Mouse (Mus musculus) brain, embryonic 14.5 days (tissue): Measurements from ENCODE around the gene Rcvrn. TPM values are rescaled to one million over a fixed set of nuclear protein-coding genes. Genes with fewer than 3 reads are reported as not detected.
A peak's percentile ranks its signal among the peaks of the same experiment; 100 is the strongest.

Experiments used
- DNase-seq: peaks from one replicate; pipeline ENCODE4 v3.0.0-alpha.2; 2011; ENCODE audit warnings: low read depth
- CTCF ChIP-seq: fragments of 200-500 bp; IDR thresholded peaks from 2 replicates; pipeline ENCODE4 v1.5.1; 2012; ENCODE audit warnings: inconsistent platforms, mild to moderate bottlenecking, moderate library complexity, borderline replicate concordance; ENCODE audit not compliant: insufficient read depth, insufficient read length; ENCODE audit errors: extremely low read depth
- POLR2A ChIP-seq: fragments of 200-500 bp; IDR thresholded peaks from 2 replicates; pipeline ENCODE4 v1.6.1; 2012; ENCODE audit warnings: mild to moderate bottlenecking, inconsistent platforms, borderline replicate concordance; ENCODE audit not compliant: poor library complexity, insufficient read depth, insufficient read length, severe bottlenecking; ENCODE audit errors: extremely low read depth
- polyA plus RNA-seq: library from polyadenylated mRNA; depleted of rRNA; stranded (reverse); fragments of >200 nt; gene quantifications from 2 replicates; pipeline ENCODE4 v1.2.3, GENCODE M21; 2012

The Rcvrn gene
- polyA plus RNA-seq, 1 experiment: 0.21 TPM

GRCm38 (mm10) chr11:67656366-67656765, 38.8 kb upstream of the Rcvrn start:
- TF ChIP-seq CTCF (no peak), POLR2A (no peak)
- no peak for DNase-seq

GRCm38 (mm10) chr11:67656811-67657210, 38.3 kb upstream of the Rcvrn start:
- no peak for TF ChIP-seq POLR2A
- TF ChIP-seq CTCF: no peak
- DNase-seq: no peak

- peak; percentile 70 for DNase-seq
- no peak for TF ChIP-seq POLR2A
- peak; percentile 74 for TF ChIP-seq CTCF
These were observed 37.3 kb upstream of the Rcvrn start for GRCm38 (mm10) chr11:67657685-67658382.

- TF ChIP-seq POLR2A (no peak), CTCF (no peak)
- no peak for DNase-seq
These were observed 33.7 kb upstream of the Rcvrn start for GRCm38 (mm10) chr11:67661465-67661864.

DNA sequence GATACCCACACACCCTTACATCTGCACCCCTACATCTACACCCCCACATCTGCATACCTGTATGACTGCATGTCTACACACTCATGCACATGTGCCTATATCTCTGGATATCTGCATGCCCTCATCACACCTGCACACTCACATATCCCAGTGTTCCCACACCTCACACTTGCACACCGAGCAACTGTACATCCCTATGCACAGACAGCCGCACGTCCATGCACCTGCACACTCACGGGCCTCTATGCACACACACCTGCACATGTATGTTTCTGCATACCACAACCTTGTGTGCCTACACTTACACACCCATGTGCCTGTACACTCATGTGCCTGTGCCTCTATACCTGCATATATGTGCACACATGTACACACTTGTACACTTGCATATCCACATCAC, 31.7 kb upstream of the Rcvrn start:
- TF ChIP-seq CTCF: no peak
- no peak for TF ChIP-seq POLR2A
- DNase-seq: no peak

- no peak for DNase-seq
- TF ChIP-seq CTCF: no peak
These were observed 30.9 kb upstream of the Rcvrn start for GRCm38 (mm10) chr11:67664261-67664660.

DNA sequence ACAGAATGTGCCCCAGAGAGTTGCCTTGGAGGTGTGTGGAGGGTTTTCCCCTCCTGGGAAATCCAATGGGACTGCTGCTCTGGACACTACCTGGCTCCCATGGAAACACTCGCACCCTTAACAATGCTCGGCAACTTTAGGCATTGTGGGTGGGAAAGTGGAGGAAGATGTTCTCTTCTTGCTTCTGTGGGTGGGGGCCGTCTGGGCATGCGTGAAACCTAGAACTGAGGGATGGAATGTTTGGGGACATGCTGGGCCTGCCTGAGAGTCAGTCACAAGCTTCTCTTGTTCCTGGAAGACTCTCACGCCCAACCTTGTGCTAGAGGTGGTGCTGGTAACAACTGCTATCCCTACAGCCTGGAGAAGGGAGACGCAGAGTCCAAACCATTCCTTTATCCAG, 30.2 kb upstream of the Rcvrn start:
- no peak for DNase-seq
- no peak for TF ChIP-seq CTCF
- no peak for TF ChIP-seq POLR2A

DNA sequence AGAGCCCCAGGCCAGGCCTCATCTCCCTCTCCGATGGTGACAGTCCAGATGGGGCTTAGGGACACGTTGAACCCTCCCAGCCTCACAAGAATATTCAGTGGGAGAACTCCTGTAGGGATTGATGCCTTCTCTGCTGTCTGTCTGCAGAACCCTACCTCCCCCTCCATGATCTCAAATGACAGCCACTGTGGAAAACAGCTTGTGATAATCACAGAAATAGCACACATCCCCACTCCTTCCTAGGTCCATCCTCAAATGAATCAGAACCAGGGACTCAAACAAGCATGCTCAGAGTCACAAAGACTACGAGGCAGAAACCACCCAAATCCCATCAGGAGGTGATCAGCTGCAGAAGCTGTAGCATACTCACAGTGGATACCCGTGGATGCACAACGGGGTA, 29.0 kb upstream of the Rcvrn start:
- DNase-seq: no peak
- no peak for TF ChIP-seq POLR2A
- no peak for TF ChIP-seq CTCF

DNA sequence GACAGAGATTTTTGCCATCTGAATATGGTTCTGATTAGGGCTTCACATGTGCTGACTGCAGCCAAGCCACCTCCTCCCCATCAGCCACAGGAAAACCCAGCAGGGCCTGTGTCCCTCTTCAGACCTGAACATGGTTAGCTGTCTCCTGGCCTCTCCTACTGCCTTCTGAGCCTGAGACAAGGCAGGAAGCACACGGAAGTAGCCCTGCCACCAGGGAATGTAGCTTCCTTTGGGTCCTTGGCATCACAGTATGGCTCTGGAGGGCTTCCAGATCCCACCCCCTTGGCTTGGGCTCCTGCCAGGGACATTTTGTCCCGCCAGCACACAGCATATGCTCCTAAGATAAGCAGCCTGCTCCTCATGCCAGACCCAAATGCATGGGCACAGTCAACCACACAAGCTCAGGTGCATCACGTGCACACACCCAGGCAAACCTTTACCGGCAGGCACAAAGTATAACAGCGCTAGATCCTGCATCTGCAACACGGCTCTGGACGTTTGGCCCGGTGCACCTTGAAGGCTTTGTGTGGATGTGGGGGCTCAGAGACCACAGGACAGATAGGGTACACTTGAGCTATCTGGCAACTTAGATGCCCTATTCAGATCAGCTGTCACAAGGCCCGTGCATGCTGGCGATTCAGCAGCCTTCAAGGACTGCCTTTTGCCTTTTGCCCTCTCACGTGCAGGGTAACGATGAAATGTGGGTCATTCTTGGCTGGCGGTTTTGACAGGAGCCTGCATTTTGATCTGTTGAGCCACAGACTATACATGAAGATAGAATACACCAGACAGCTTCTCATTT, 27.4 kb upstream of the Rcvrn start:
- no peak for TF ChIP-seq CTCF
- TF ChIP-seq POLR2A: no peak
- peak; percentile 80 for DNase-seq

GRCm38 (mm10) chr11:67668460-67669007, 26.6 kb upstream of the Rcvrn start:
- no peak for DNase-seq
- TF ChIP-seq POLR2A (no peak), CTCF (no peak)

DNA sequence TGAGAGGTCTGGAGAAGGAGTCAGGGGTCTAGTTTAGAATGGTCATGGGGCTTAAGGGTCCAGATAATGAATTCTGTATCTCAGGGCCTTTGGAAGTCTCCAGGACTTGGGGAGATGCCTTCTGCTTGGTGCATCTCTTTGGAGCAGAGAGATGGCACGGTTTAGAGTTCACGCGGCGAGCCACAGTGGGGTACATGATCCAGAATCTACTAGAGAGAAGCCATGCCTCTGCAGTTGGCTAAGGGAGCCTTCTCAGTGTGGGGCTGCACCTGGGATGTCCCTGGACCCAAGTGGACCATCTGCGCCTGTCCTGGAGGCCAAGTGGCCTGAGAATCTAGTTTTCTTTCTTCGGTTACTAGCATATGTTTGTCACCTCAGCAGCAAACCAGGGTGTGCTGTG, 25.1 kb upstream of the Rcvrn start:
- no peak for DNase-seq
- TF ChIP-seq CTCF: no peak
- TF ChIP-seq POLR2A: no peak
